9 mouse cellular contexts compared by ENCODE assay signal in genomic region chrX:6400398-6401020, GRCm38 (mm10). TPM values are rescaled to one million over a fixed set of nuclear protein-coding genes. Genes with fewer than 3 reads are reported as not detected.
DNase-seq lines count a peak whose midpoint lies in the region; ATAC-seq and TF ChIP-seq lines count a peak whose summit lies in the region.
"Had no signal": no experiment of that assay in that cellular context is flagged by ENCODE, and none has a peak within 500 bp of the region (broad histone marks: within the 10 kb centered on the region; RNA-seq: fewer than 3 reads in every experiment).

No protein-coding gene starts in this region.

- ATAC-seq in forebrain, embryonic 12.5 days (ENCODE audit: low FRiP score) = peak; percentile 54
- ATAC-seq in hindbrain, embryonic 11.5 days (ENCODE audit: low FRiP score) = peak; percentile 64
- ATAC-seq in liver, embryonic 11.5 days (replicated peaks; ENCODE audit: low FRiP score) = 0 out of 2 replicates have a peak, but pooled peaks have one; percentile 22

- H3K27me3 ChIP-seq in forebrain, embryonic 12.5 days = no peaks in the 10 kb centered on the region
- H3K27me3 ChIP-seq in hindbrain, embryonic 11.5 days (ENCODE audit: control insufficient read depth, insufficient read depth, low read length) = no peaks in the 10 kb centered on the region
- peaks cover 4% of the 10 kb centered on the region; the same call in 1 of the 2 replicates for H3K27me3 ChIP-seq in liver, embryonic 11.5 days (replicated peaks; ENCODE audit: control insufficient read depth, insufficient read depth, low read length)

- TF ChIP-seq CTCF in layer of hippocampus, adult 2 months (conservative IDR thresholded peaks at IDR 0.05) = no peak

- H3K4me2 ChIP-seq in forebrain, embryonic 12.5 days = peak overlapping the region; percentile 57
- H3K4me2 ChIP-seq in hindbrain, embryonic 11.5 days (replicated peaks; ENCODE audit: low read depth, low read length) = peak overlapping the region; percentile 49
- H3K4me2 ChIP-seq in liver, embryonic 11.5 days = peak overlapping the region; percentile 76

- peak overlapping the region; percentile 80 for H3K27ac ChIP-seq in layer of hippocampus, adult 2 months
- peak overlapping the region; percentile 75 for H3K27ac ChIP-seq in forebrain, embryonic 12.5 days
- peak overlapping the region; percentile 65; the same call in 1 of the 2 replicates for H3K27ac ChIP-seq in hindbrain, embryonic 11.5 days (ENCODE audit: low read depth, low read length)
- H3K27ac ChIP-seq in liver, embryonic 11.5 days (ENCODE audit: low read depth, low read length) = no peak overlapping the region
- H3K27ac ChIP-seq: macrophage had no signal

- peak overlapping the region; percentile 59 for H3K9ac ChIP-seq in forebrain, embryonic 12.5 days
- peak overlapping the region; percentile 62 for H3K9ac ChIP-seq in hindbrain, embryonic 11.5 days (ENCODE audit: low read depth, low read length)
- H3K9ac ChIP-seq in liver, embryonic 11.5 days (ENCODE audit: low read depth, low read length) = peak overlapping the region; percentile 30; the same call in 1 of the 2 replicates

- H3K36me3 ChIP-seq in forebrain, embryonic 12.5 days (replicated peaks) = no peaks in the 10 kb centered on the region
- no peaks in the 10 kb centered on the region for H3K36me3 ChIP-seq in hindbrain, embryonic 11.5 days (ENCODE audit: control insufficient read depth, insufficient read depth, low read length)
- no peaks in the 10 kb centered on the region for H3K36me3 ChIP-seq in liver, embryonic 11.5 days (ENCODE audit: control insufficient read depth, insufficient read depth, low read length)

- no peaks in the 10 kb centered on the region for H3K9me3 ChIP-seq in forebrain, embryonic 12.5 days
- H3K9me3 ChIP-seq in hindbrain, embryonic 11.5 days (ENCODE audit: control insufficient read depth, low read length) = no peaks in the 10 kb centered on the region
- H3K9me3 ChIP-seq in liver, embryonic 11.5 days (ENCODE audit: control insufficient read depth, low read length) = no peaks in the 10 kb centered on the region

- WGBS in forebrain, embryonic 12.5 days = 9% methylated on average over 26 of the region's 49 CpGs
- 21% methylated on average over 21 of the region's 49 CpGs for WGBS in hindbrain, embryonic 11.5 days
- WGBS in liver, embryonic 11.5 days = 15% methylated on average over 35 of the region's 49 CpGs

- H3K4me3 ChIP-seq in layer of hippocampus, adult 2 months = peak overlapping the region; percentile 70
- peak overlapping the region; percentile 62 for H3K4me3 ChIP-seq in forebrain, embryonic 12.5 days (replicated peaks)
- peak overlapping the region; percentile 63 for H3K4me3 ChIP-seq in hindbrain, embryonic 11.5 days (ENCODE audit: low read depth, low read length)
- H3K4me3 ChIP-seq in liver, embryonic 11.5 days (ENCODE audit: low read depth, low read length) = peak overlapping the region; percentile 55

- peak in 1 of 2 experiments; percentile 7 for DNase-seq in layer of hippocampus, adult 2 months (ENCODE audit: low spot score in 2 of 2)
- DNase-seq in layer of hippocampus, postnatal 36 days = no peak
- peak; percentile 31 to 33 for DNase-seq in adrenal gland, postnatal 36 days
- peak; percentile 45 for DNase-seq in hindbrain, embryonic 11.5 days (ENCODE audit: low spot score)
- peak; percentile 38 for DNase-seq in liver, embryonic 11.5 days (ENCODE audit: low spot score)
- peak; percentile 8 for DNase-seq in ovary, postnatal 14 days (ENCODE audit: low spot score)
- no peak for DNase-seq in frontal cortex, adult 2 months (ENCODE audit: extremely low spot score in 1 of 2, low spot score in 1 of 2)

- peaks cover 10% of the 10 kb centered on the region for H3K4me1 ChIP-seq in forebrain, embryonic 12.5 days
- no peaks in the 10 kb centered on the region for H3K4me1 ChIP-seq in hindbrain, embryonic 11.5 days (replicated peaks; ENCODE audit: control insufficient read depth, insufficient read depth, low read length)
- H3K4me1 ChIP-seq in liver, embryonic 11.5 days (replicated peaks; ENCODE audit: control insufficient read depth, insufficient read depth, low read length) = no peaks in the 10 kb centered on the region; the same call in 1 of the 2 replicates

RNA-seq across cellular contexts. Expression of gene Shroom4, which starts 0.9 kb away (rescaled TPM):
- total RNA-seq in layer of hippocampus, adult 2 months (2021) = 1 to 10 TPM; 4.5 to 5.3 TPM
- 1 to 10 TPM; 5.6 to 5.7 TPM for total RNA-seq in layer of hippocampus, postnatal 36 days (2021)
- total RNA-seq in adrenal gland, postnatal 36 days (2021) = 10 to 100 TPM; 15.0 to 25.1 TPM
- 3.6 and 4.2 TPM in 2 replicates for polyA plus RNA-seq in forebrain, embryonic 12.5 days (2016; fragmentation: Nextera tagmentation; extraction: Ambion mirVana)
- 4.5 and 5.6 TPM in 2 replicates for polyA plus RNA-seq in hindbrain, embryonic 11.5 days (2014; fragmentation: Nextera tagmentation; extraction: Ambion mirVana)
- polyA plus RNA-seq in liver, embryonic 11.5 days (2014; fragmentation: Nextera tagmentation; extraction: Ambion mirVana) = 2.8 and 3.0 TPM in 2 replicates
- 3.2 and 3.6 TPM in 2 replicates for polyA plus RNA-seq in frontal cortex, adult 2 months (2012; rRNA removed)

Comparison
In these comparisons a context has a peak if more than half of its experiments do, and no peak if none do; other contexts are left out.
1. DNase-seq: peak in adrenal gland, postnatal 36 days (2 of 2), hindbrain, embryonic 11.5 days (single experiment), liver, embryonic 11.5 days (single experiment) and ovary, postnatal 14 days (single experiment); none in layer of hippocampus, postnatal 36 days (0 of 2) and frontal cortex, adult 2 months (0 of 2).
2. Peak in every context shown above with its lines, with median percentiles within 50 percentile points of each other: H3K4me3 ChIP-seq, ATAC-seq, H3K4me2 ChIP-seq and H3K9ac ChIP-seq.